In genomic region chr6:42326509-42326908, GRCm38 (mm10) we compare ENCODE assay signal across 29 mouse cellular contexts. TPM values are rescaled to one million over a fixed set of nuclear protein-coding genes. Genes with fewer than 3 reads are reported as not detected.
"Had no signal": no experiment of that assay in that cellular context is flagged by ENCODE, and none has a peak within 500 bp of the region (broad histone marks: within the 10 kb centered on the region; RNA-seq: fewer than 3 reads in every experiment).

No protein-coding gene starts in this region.

- H3K9ac ChIP-seq: heart, embryonic 13.5 days; heart, embryonic 15.5 days; hindbrain, embryonic 12.5 days; hindbrain, embryonic 14.5 days; intestine, embryonic 15.5 days; limb, embryonic 13.5 days; limb, embryonic 15.5 days; liver, embryonic 14.5 days had no signal

- H3K36me3 ChIP-seq: heart, embryonic 13.5 days; heart, embryonic 15.5 days; hindbrain, embryonic 12.5 days; intestine, embryonic 15.5 days; limb, embryonic 13.5 days; limb, embryonic 15.5 days had no signal

- H3K4me3 ChIP-seq: gastrocnemius, adult 2 months; heart, embryonic 13.5 days; heart, embryonic 15.5 days; hindbrain, embryonic 12.5 days; intestine, embryonic 15.5 days; layer of hippocampus, adult 2 months; limb, embryonic 13.5 days; limb, embryonic 15.5 days had no signal

- H3K9me3 ChIP-seq: heart, embryonic 13.5 days; heart, embryonic 15.5 days; hindbrain, embryonic 12.5 days; intestine, embryonic 15.5 days; limb, embryonic 13.5 days; limb, embryonic 15.5 days had no signal

- DNase-seq: gastrocnemius, adult 2 months; gastrocnemius, postnatal 10 days; gastrocnemius, postnatal 25 days; heart, adult 18-20 months; heart, postnatal 14 days; heart, postnatal 36 days; kidney, adult 18-20 months; kidney, adult 8-10 months; kidney, postnatal 10 days; kidney, postnatal 25 days; kidney, postnatal 4 days; layer of hippocampus, adult 9-11 months; layer of hippocampus, postnatal 36 days; left cerebral cortex, postnatal 4 days had no signal

- ATAC-seq: hindbrain, embryonic 16.5 days; inflammation-experienced regulatory T-cells, adult 6 months; intestine, embryonic 15.5 days; intestine, postnatal 0 days had no signal

- H3K27ac ChIP-seq: gastrocnemius, adult 2 months; heart, embryonic 13.5 days; heart, embryonic 15.5 days; hindbrain, embryonic 12.5 days; hindbrain, embryonic 14.5 days; intestine, embryonic 15.5 days; layer of hippocampus, adult 2 months; limb, embryonic 13.5 days; limb, embryonic 15.5 days; liver, embryonic 14.5 days had no signal

RNA-seq across cellular contexts. Expression of gene Fam131b, which starts 2.1 kb away (rescaled TPM):
- total RNA-seq: granulocyte monocyte progenitor cell, adult 5-6 weeks; hematopoietic stem cell, adult 5-6 weeks had no signal
- polyA plus RNA-seq: inflammation-experienced regulatory T-cells, adult 6 months; liver, embryonic 16.5 days had no signal

RNA-seq across cellular contexts. Expression of gene Clcn1, which starts 40.0 kb away (rescaled TPM):
- total RNA-seq: granulocyte monocyte progenitor cell, adult 5-6 weeks; hematopoietic stem cell, adult 5-6 weeks had no signal
- polyA plus RNA-seq: inflammation-experienced regulatory T-cells, adult 6 months had no signal

RNA-seq across cellular contexts. Expression of gene Epha1, which starts 46.6 kb away (rescaled TPM):
- total RNA-seq: layer of hippocampus, adult 2 months had no signal
